Mouse (Mus musculus) CD8-positive naive resting alpha-beta T cell, adult 2 months (primary cell): Measurements from ENCODE around the gene Mtor.

Experiments
- DNase-seq, 2 experiments: peaks; one replicate each; pipeline ENCODE4 v3.0.0; 2022; ENCODE audit warnings: low read depth in 2 of 2, low spot score in 2 of 2

Gene Mtor

GRCm38 (mm10) chr4:148484511-148484910 is 36.1 kb downstream of the Mtor start:
- no peak for DNase-seq

GRCm38 (mm10) chr4:148487841-148488240 is 39.4 kb downstream of the Mtor start:
- DNase-seq, result no peak

- DNase-seq, result no peak
Observed at GRCm38 (mm10) chr4:148490502-148490901, 42.1 kb downstream of the Mtor start.

GRCm38 (mm10) chr4:148491448-148491847 is 43.0 kb downstream of the Mtor start:
- no peak for DNase-seq

GRCm38 (mm10) chr4:148495160-148495559 is 46.7 kb downstream of the Mtor start:
- no peak for DNase-seq

- no peak for DNase-seq
Observed at GRCm38 (mm10) chr4:148495874-148496689, 47.7 kb downstream of the Mtor start.

- no peak for DNase-seq
Observed at GRCm38 (mm10) chr4:148500410-148500867, 52.0 kb downstream of the Mtor start, which contains the start of gene Angptl7. Gene Angptl7 (minus strand): TSS chr4:148500460.

GRCm38 (mm10) chr4:148504497-148504959 is 56.1 kb downstream of the Mtor start:
- no peak for DNase-seq

- DNase-seq, result no peak
Observed at GRCm38 (mm10) chr4:148507585-148507984, 59.2 kb downstream of the Mtor start.

GRCm38 (mm10) chr4:148508084-148508849 is 59.9 kb downstream of the Mtor start:
- DNase-seq, result no peak

GRCm38 (mm10) chr4:148509450-148510084 is 61.2 kb downstream of the Mtor start:
- DNase-seq, result peak in 1 of 2 experiments; percentile 25

- no peak for DNase-seq
Observed at GRCm38 (mm10) chr4:148510691-148511090, 62.3 kb downstream of the Mtor start.

- DNase-seq, result no peak
Observed at GRCm38 (mm10) chr4:148511334-148511733, 62.9 kb downstream of the Mtor start.

- no peak for DNase-seq
Observed at GRCm38 (mm10) chr4:148513021-148513559, 64.7 kb downstream of the Mtor start.

- no peak for DNase-seq
Observed at GRCm38 (mm10) chr4:148515313-148515712, 66.9 kb downstream of the Mtor start.

GRCm38 (mm10) chr4:148517809-148518208 is 69.4 kb downstream of the Mtor start:
- no peak for DNase-seq

- no peak for DNase-seq
Observed at GRCm38 (mm10) chr4:148518235-148518795, 69.9 kb downstream of the Mtor start.

GRCm38 (mm10) chr4:148523538-148523937 is 75.1 kb downstream of the Mtor start:
- DNase-seq, result no peak

GRCm38 (mm10) chr4:148527158-148527910 is 78.9 kb downstream of the Mtor start:
- DNase-seq, result no peak

GRCm38 (mm10) chr4:148530351-148530750 is 81.9 kb downstream of the Mtor start:
- no peak for DNase-seq
